Comparison of ENCODE assay signal across 21 mouse cellular contexts in genomic region chr1:172172381-172172780, GRCm38 (mm10). TPM values are rescaled to one million over a fixed set of nuclear protein-coding genes. Genes with fewer than 3 reads are reported as not detected.
A peak's percentile ranks its signal among the peaks of the same experiment; 100 is the strongest.
DNase-seq lines count a peak whose midpoint lies in the region; ATAC-seq and TF ChIP-seq lines count a peak whose summit lies in the region.
"Had no signal": no experiment of that assay in that cellular context is flagged by ENCODE, and none has a peak within 500 bp of the region (broad histone marks: within the 10 kb centered on the region; RNA-seq: fewer than 3 reads in every experiment).

No protein-coding gene starts in this region.

- no peak overlapping the region for H3K4me3 ChIP-seq in gastrocnemius, adult 2 months
- H3K4me3 ChIP-seq in kidney, embryonic 15.5 days (replicated peaks) = no peak overlapping the region
- H3K4me3 ChIP-seq: embryonic facial prominence, embryonic 12.5 days; forebrain, embryonic 12.5 days; heart, embryonic 10.5 days; hindbrain, embryonic 15.5 days had no signal

- intact Hi-C loops in gastrocnemius, adult 2 months (cut with DNase I) = no loop called here

- H3K4me1 ChIP-seq in kidney, embryonic 15.5 days = peaks cover 14% of the 10 kb centered on the region
- H3K4me1 ChIP-seq: embryonic facial prominence, embryonic 12.5 days; forebrain, embryonic 12.5 days; hindbrain, embryonic 15.5 days had no signal

- H3K27me3 ChIP-seq in kidney, embryonic 15.5 days = no peaks in the 10 kb centered on the region
- H3K27me3 ChIP-seq: embryonic facial prominence, embryonic 12.5 days; forebrain, embryonic 12.5 days; hindbrain, embryonic 15.5 days had no signal

- 0 out of 2 replicates have a peak overlapping the region, but pooled peaks have one; percentile 13 for H3K27ac ChIP-seq in gastrocnemius, adult 2 months
- H3K27ac ChIP-seq in kidney, embryonic 15.5 days = no peak overlapping the region
- H3K27ac ChIP-seq: embryonic facial prominence, embryonic 12.5 days; forebrain, embryonic 12.5 days; heart, embryonic 10.5 days; hindbrain, embryonic 15.5 days had no signal

- 69% methylated on average over 21 of the region's 21 CpGs for WGBS in kidney, embryonic 15.5 days

- DNase-seq in gastrocnemius, adult 2 months = no peak
- DNase-seq in gastrocnemius, postnatal 4 days (ENCODE audit: low spot score in 2 of 2) = no peak
- no peak for DNase-seq in kidney, postnatal 10 days
- DNase-seq in adrenal gland, postnatal 10 days = peak; percentile 26
- peak; percentile 20 for DNase-seq in adrenal gland, postnatal 25 days
- DNase-seq in urinary bladder, postnatal 36 days (ENCODE audit: low spot score in 2 of 2) = no peak
- DNase-seq: cerebellum, adult 11 months; cerebellum, adult 8-10 months; cerebellum, postnatal 25 days; forebrain, postnatal 0 days; gastrocnemius, postnatal 25 days; heart, adult 18-20 months; heart, postnatal 10 days; kidney, adult 8-10 months had no signal

- no peak overlapping the region for H3K9ac ChIP-seq in kidney, embryonic 15.5 days
- H3K9ac ChIP-seq: embryonic facial prominence, embryonic 12.5 days; forebrain, embryonic 12.5 days; forebrain, postnatal 0 days; hindbrain, embryonic 15.5 days had no signal

- ATAC-seq in kidney, embryonic 15.5 days (replicated peaks; ENCODE audit: low FRiP score) = peak; percentile 27; the same call in 1 of the 2 replicates
- ATAC-seq: intestine, embryonic 16.5 days had no signal

- H3K4me2 ChIP-seq in kidney, embryonic 15.5 days = no peak overlapping the region
- H3K4me2 ChIP-seq: embryonic facial prominence, embryonic 12.5 days; forebrain, embryonic 12.5 days; hindbrain, embryonic 15.5 days had no signal

- H3K36me3 ChIP-seq in kidney, embryonic 15.5 days = peaks cover 90% of the 10 kb centered on the region

- TF ChIP-seq CTCF in gastrocnemius, adult 2 months (IDR thresholded peaks at IDR 0.05) = no peak

- no peaks in the 10 kb centered on the region for H3K9me3 ChIP-seq in kidney, embryonic 15.5 days (replicated peaks)
- H3K9me3 ChIP-seq: embryonic facial prominence, embryonic 12.5 days; forebrain, embryonic 12.5 days; heart, embryonic 10.5 days; hindbrain, embryonic 15.5 days had no signal

RNA-seq across cellular contexts. Expression of gene Dcaf8, which starts 24.5 kb away (rescaled TPM):
- 100 to 1,000 TPM; 158 to 193 TPM for total RNA-seq in gastrocnemius, adult 2 months (2021)
- 100 to 1,000 TPM; 139 to 169 TPM for total RNA-seq in gastrocnemius, postnatal 4 days (2021)
- polyA plus RNA-seq in kidney, embryonic 15.5 days (2015; fragmentation: Nextera tagmentation; extraction: Ambion mirVana) = 125 and 132 TPM in 2 replicates
- total RNA-seq in adrenal gland, postnatal 10 days (2021) = 100 to 1,000 TPM; 114 to 153 TPM
- 130 and 169 TPM in 2 replicates for total RNA-seq in adrenal gland, postnatal 25 days (2021)

RNA-seq across cellular contexts. Expression of gene Pea15a, which starts 34.2 kb away (rescaled TPM):
- 10 to 100 TPM; 19.5 to 35.2 TPM for total RNA-seq in gastrocnemius, adult 2 months (2021)
- total RNA-seq in gastrocnemius, postnatal 4 days (2021) = 100 to 1,000 TPM; 113 TPM
- 107 and 124 TPM in 2 replicates for polyA plus RNA-seq in kidney, embryonic 15.5 days (2015; fragmentation: Nextera tagmentation; extraction: Ambion mirVana)
- 10 to 100 TPM; 65.7 to 80.4 TPM for total RNA-seq in adrenal gland, postnatal 10 days (2021)
- 48.3 and 52.1 TPM in 2 replicates for total RNA-seq in adrenal gland, postnatal 25 days (2021)

RNA-seq across cellular contexts. Expression of gene Pex19, which starts 45.8 kb away (rescaled TPM):
- total RNA-seq in gastrocnemius, adult 2 months (2021) = 10 to 100 TPM; 62.9 to 80.8 TPM
- 100 to 1,000 TPM; 130 to 147 TPM for total RNA-seq in gastrocnemius, postnatal 4 days (2021)
- 149 and 154 TPM in 2 replicates for polyA plus RNA-seq in kidney, embryonic 15.5 days (2015; fragmentation: Nextera tagmentation; extraction: Ambion mirVana)
- total RNA-seq in adrenal gland, postnatal 10 days (2021) = 100 to 1,000 TPM; 154 to 172 TPM
- total RNA-seq in adrenal gland, postnatal 25 days (2021) = 106 and 158 TPM in 2 replicates

RNA-seq across cellular contexts. Expression of gene Casq1, which starts 47.3 kb away (rescaled TPM):
- 1,000 to 10,000 TPM; 2,819 to 3,581 TPM for total RNA-seq in gastrocnemius, adult 2 months (2021)
- 1,000 to 10,000 TPM; 2,015 to 2,024 TPM for total RNA-seq in gastrocnemius, postnatal 4 days (2021)
- polyA plus RNA-seq in kidney, embryonic 15.5 days (2015; fragmentation: Nextera tagmentation; extraction: Ambion mirVana) = 6.2 and 8.9 TPM in 2 replicates
- 100 to 1,000 TPM in 1 of 2 experiments, 10 to 100 TPM in 1; 63.5 to 189 TPM for total RNA-seq in adrenal gland, postnatal 10 days (2021)
- 1.00 TPM in 1 of 2 replicates, not detected in the other for total RNA-seq in adrenal gland, postnatal 25 days (2021)
- total RNA-seq: hematopoietic stem cell, adult 5-6 weeks had no signal

Comparison
In these comparisons a context has a peak if more than half of its experiments do, and no peak if none do; other contexts are left out.
1. DNase-seq: peak in adrenal gland, postnatal 10 days (single experiment) and adrenal gland, postnatal 25 days (single experiment); none in gastrocnemius, adult 2 months (single experiment), gastrocnemius, postnatal 4 days (0 of 2), kidney, postnatal 10 days (single experiment) and urinary bladder, postnatal 36 days (0 of 2).